Comparison of ENCODE assay signal across 9 mouse cellular contexts in the genomic region with DNA sequence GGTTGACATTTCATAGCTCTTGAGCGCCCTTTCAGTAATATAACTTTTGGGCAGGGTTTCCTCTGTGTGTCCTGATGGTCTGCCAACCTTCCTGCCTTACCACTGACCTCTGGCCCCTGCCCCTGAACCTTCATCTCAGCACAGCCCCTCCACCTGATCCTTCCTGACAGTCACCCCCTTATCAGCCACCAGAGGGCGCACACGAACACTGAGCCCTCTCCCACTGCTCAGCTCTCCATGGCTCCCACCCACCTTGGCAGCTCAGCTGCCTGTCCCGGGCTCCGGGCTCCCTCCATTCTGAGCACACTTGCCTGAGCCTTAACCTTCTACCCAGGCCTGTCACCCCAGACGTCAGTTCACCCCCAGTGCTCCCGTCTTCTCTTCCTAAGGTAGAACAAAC. TPM values are rescaled to one million over a fixed set of nuclear protein-coding genes. Genes with fewer than 3 reads are reported as not detected.
DNase-seq lines count a peak whose midpoint lies in the region; ATAC-seq and TF ChIP-seq lines count a peak whose summit lies in the region.
"Had no signal": no experiment of that assay in that cellular context is flagged by ENCODE, and none has a peak within 500 bp of the region (broad histone marks: within the 10 kb centered on the region; RNA-seq: fewer than 3 reads in every experiment).

No protein-coding gene starts in this region.

- H3K27ac ChIP-seq in forebrain, postnatal 0 days (ENCODE audit: low read depth, low read length), result no peak overlapping the region
- H3K27ac ChIP-seq in forebrain, embryonic 12.5 days, result no peak overlapping the region
- H3K27ac ChIP-seq in embryonic facial prominence, embryonic 14.5 days (replicated peaks; ENCODE audit: low read depth, low read length), result no peak overlapping the region
- no peak overlapping the region for H3K27ac ChIP-seq in kidney, embryonic 16.5 days (ENCODE audit: low read length)
- H3K27ac ChIP-seq: limb, embryonic 12.5 days had no signal

- DNase-seq in forebrain, postnatal 0 days, result peak; percentile 81
- peak; percentile 75 for DNase-seq in 3T3-L1 (ENCODE audit: low read depth, low spot score)
- DNase-seq in adrenal gland, postnatal 10 days, result peak; percentile 73
- DNase-seq in embryonic facial prominence, embryonic 14.5 days (ENCODE audit: low spot score), result peak; percentile 76
- peak; percentile 83 for DNase-seq in mesoderm, embryonic 11.5 days (ENCODE audit: low read depth, low spot score)
- DNase-seq in thymus, postnatal 10 days (ENCODE audit: low spot score in 2 of 2), result peak; percentile 52 to 76

- 0% methylated on average over 7 of the region's 7 CpGs for WGBS in forebrain, postnatal 0 days
- WGBS in forebrain, embryonic 12.5 days, result 4% methylated on average over 7 of the region's 7 CpGs
- WGBS in embryonic facial prominence, embryonic 14.5 days, result 2% methylated on average over 7 of the region's 7 CpGs
- 2% methylated on average over 7 of the region's 7 CpGs for WGBS in kidney, embryonic 16.5 days

- H3K9ac ChIP-seq in forebrain, postnatal 0 days, result no peak overlapping the region
- H3K9ac ChIP-seq in forebrain, embryonic 12.5 days, result no peak overlapping the region
- no peak overlapping the region for H3K9ac ChIP-seq in embryonic facial prominence, embryonic 14.5 days (ENCODE audit: low read depth, low read length)
- H3K9ac ChIP-seq in kidney, embryonic 16.5 days (replicated peaks; ENCODE audit: low read length), result peak overlapping the region; percentile 34; the same call in 1 of the 2 replicates
- H3K9ac ChIP-seq: limb, embryonic 12.5 days had no signal

- ATAC-seq in forebrain, postnatal 0 days, result no peak
- no peak for ATAC-seq in forebrain, embryonic 12.5 days (ENCODE audit: low FRiP score)
- no peak for ATAC-seq in embryonic facial prominence, embryonic 14.5 days (ENCODE audit: low read depth)
- no peak for ATAC-seq in kidney, embryonic 16.5 days (ENCODE audit: low FRiP score, low TSS enrichment)

- H3K36me3 ChIP-seq in forebrain, postnatal 0 days (ENCODE audit: insufficient read depth), result no peaks in the 10 kb centered on the region
- H3K36me3 ChIP-seq in forebrain, embryonic 12.5 days (replicated peaks), result no peaks in the 10 kb centered on the region
- H3K36me3 ChIP-seq in embryonic facial prominence, embryonic 14.5 days (ENCODE audit: control insufficient read depth, insufficient read depth, low read length), result no peaks in the 10 kb centered on the region
- H3K36me3 ChIP-seq in kidney, embryonic 16.5 days (ENCODE audit: insufficient read depth, low read length), result no peaks in the 10 kb centered on the region
- H3K36me3 ChIP-seq: limb, embryonic 12.5 days had no signal

- no peaks in the 10 kb centered on the region for H3K27me3 ChIP-seq in forebrain, postnatal 0 days (ENCODE audit: insufficient read depth, low read length)
- peaks cover 45% of the 10 kb centered on the region for H3K27me3 ChIP-seq in forebrain, embryonic 12.5 days
- H3K27me3 ChIP-seq in embryonic facial prominence, embryonic 14.5 days (replicated peaks; ENCODE audit: control insufficient read depth, insufficient read depth, low read length), result peaks cover 38% of the 10 kb centered on the region
- H3K27me3 ChIP-seq in kidney, embryonic 16.5 days (ENCODE audit: insufficient read depth, low read length), result peaks cover 31% of the 10 kb centered on the region

- H3K9me3 ChIP-seq in forebrain, postnatal 0 days (ENCODE audit: low read length), result no peaks in the 10 kb centered on the region
- no peaks in the 10 kb centered on the region for H3K9me3 ChIP-seq in forebrain, embryonic 12.5 days
- no peaks in the 10 kb centered on the region for H3K9me3 ChIP-seq in embryonic facial prominence, embryonic 14.5 days (ENCODE audit: control insufficient read depth, low read length)
- H3K9me3 ChIP-seq in kidney, embryonic 16.5 days (ENCODE audit: low read length), result no peaks in the 10 kb centered on the region
- H3K9me3 ChIP-seq: limb, embryonic 12.5 days had no signal

- H3K4me3 ChIP-seq in forebrain, postnatal 0 days (ENCODE audit: low read depth, low read length), result no peak overlapping the region
- no peak overlapping the region for H3K4me3 ChIP-seq in forebrain, embryonic 12.5 days (replicated peaks)
- H3K4me3 ChIP-seq in embryonic facial prominence, embryonic 14.5 days (ENCODE audit: low read depth, low read length), result no peak overlapping the region
- no peak overlapping the region for H3K4me3 ChIP-seq in kidney, embryonic 16.5 days (ENCODE audit: low read length)
- H3K4me3 ChIP-seq: limb, embryonic 12.5 days had no signal

- H3K4me2 ChIP-seq in forebrain, postnatal 0 days (ENCODE audit: low read depth), result no peak overlapping the region; the same call in 1 of the 2 replicates
- H3K4me2 ChIP-seq in forebrain, embryonic 12.5 days, result no peak overlapping the region
- peak overlapping the region; percentile 23; the same call in 1 of the 2 replicates for H3K4me2 ChIP-seq in embryonic facial prominence, embryonic 14.5 days (ENCODE audit: low read depth, low read length)
- H3K4me2 ChIP-seq in kidney, embryonic 16.5 days (replicated peaks; ENCODE audit: low read depth, low read length), result peak overlapping the region; percentile 44
- H3K4me2 ChIP-seq: limb, embryonic 12.5 days had no signal

- peaks cover 4% of the 10 kb centered on the region; the same call in 1 of the 2 replicates for H3K4me1 ChIP-seq in forebrain, postnatal 0 days (ENCODE audit: insufficient read depth)
- peaks cover 46% of the 10 kb centered on the region for H3K4me1 ChIP-seq in forebrain, embryonic 12.5 days
- peaks cover 7% of the 10 kb centered on the region for H3K4me1 ChIP-seq in embryonic facial prominence, embryonic 14.5 days (ENCODE audit: control insufficient read depth, insufficient read depth, low read length)
- peaks cover 39% of the 10 kb centered on the region for H3K4me1 ChIP-seq in kidney, embryonic 16.5 days (ENCODE audit: insufficient read depth, low read length)

- peak; percentile 94 for TF ChIP-seq CTCF in forebrain, postnatal 0 days (IDR thresholded peaks at IDR 0.05; ENCODE audit: low read depth)

RNA-seq across cellular contexts. Expression of a gene that starts 2.1 kb away (rescaled TPM):
- total RNA-seq in forebrain, postnatal 0 days (2014; rRNA removed), result 6.3 and 8.5 TPM in 2 replicates
- 5.7 and 6.4 TPM in 2 replicates for polyA plus RNA-seq in forebrain, postnatal 0 days (2015; fragmentation: Nextera tagmentation; extraction: Ambion mirVana)
- 9.7 and 11.4 TPM in 2 replicates for polyA plus RNA-seq in forebrain, embryonic 12.5 days (2016; fragmentation: Nextera tagmentation; extraction: Ambion mirVana)
- 1 to 10 TPM; 1.9 to 3.0 TPM for total RNA-seq in adrenal gland, postnatal 10 days (2021)
- 8.1 and 9.9 TPM in 2 replicates for polyA plus RNA-seq in embryonic facial prominence, embryonic 14.5 days (2014; fragmentation: Nextera tagmentation; extraction: Ambion mirVana)
- polyA plus RNA-seq in kidney, embryonic 16.5 days (2015; fragmentation: Nextera tagmentation; extraction: Ambion mirVana), result 21.9 and 22.6 TPM in 2 replicates

RNA-seq across cellular contexts. Expression of a gene that starts 3.5 kb away (rescaled TPM):
- total RNA-seq in forebrain, postnatal 0 days (2014; rRNA removed), result 189 and 229 TPM in 2 replicates
- polyA plus RNA-seq in forebrain, postnatal 0 days (2015; fragmentation: Nextera tagmentation; extraction: Ambion mirVana), result 110 and 130 TPM in 2 replicates
- 84.1 and 98.7 TPM in 2 replicates for polyA plus RNA-seq in forebrain, embryonic 12.5 days (2016; fragmentation: Nextera tagmentation; extraction: Ambion mirVana)
- 10 to 100 TPM; 39.2 to 48.9 TPM for total RNA-seq in adrenal gland, postnatal 10 days (2021)
- 48.4 and 56.3 TPM in 2 replicates for polyA plus RNA-seq in embryonic facial prominence, embryonic 14.5 days (2014; fragmentation: Nextera tagmentation; extraction: Ambion mirVana)
- 62.9 and 63.9 TPM in 2 replicates for polyA plus RNA-seq in kidney, embryonic 16.5 days (2015; fragmentation: Nextera tagmentation; extraction: Ambion mirVana)

RNA-seq across cellular contexts. Expression of a gene that starts 22.5 kb away (rescaled TPM):
- 43.3 and 44.6 TPM in 2 replicates for total RNA-seq in forebrain, postnatal 0 days (2014; rRNA removed)
- polyA plus RNA-seq in forebrain, postnatal 0 days (2015; fragmentation: Nextera tagmentation; extraction: Ambion mirVana), result 22.8 and 24.8 TPM in 2 replicates
- polyA plus RNA-seq in forebrain, embryonic 12.5 days (2016; fragmentation: Nextera tagmentation; extraction: Ambion mirVana), result 31.1 and 33.3 TPM in 2 replicates
- total RNA-seq in adrenal gland, postnatal 10 days (2021), result 10 to 100 TPM; 79.8 to 83.8 TPM
- 56.0 and 61.4 TPM in 2 replicates for polyA plus RNA-seq in embryonic facial prominence, embryonic 14.5 days (2014; fragmentation: Nextera tagmentation; extraction: Ambion mirVana)
- 88.6 and 88.7 TPM in 2 replicates for polyA plus RNA-seq in kidney, embryonic 16.5 days (2015; fragmentation: Nextera tagmentation; extraction: Ambion mirVana)

RNA-seq across cellular contexts. Expression of a gene that starts 22.5 kb away (rescaled TPM):
- total RNA-seq in forebrain, postnatal 0 days (2014; rRNA removed), result 90.2 and 94.9 TPM in 2 replicates
- 134 and 148 TPM in 2 replicates for polyA plus RNA-seq in forebrain, postnatal 0 days (2015; fragmentation: Nextera tagmentation; extraction: Ambion mirVana)
- 136 and 138 TPM in 2 replicates for polyA plus RNA-seq in forebrain, embryonic 12.5 days (2016; fragmentation: Nextera tagmentation; extraction: Ambion mirVana)
- 100 to 1,000 TPM; 109 to 111 TPM for total RNA-seq in adrenal gland, postnatal 10 days (2021)
- 196 and 206 TPM in 2 replicates for polyA plus RNA-seq in embryonic facial prominence, embryonic 14.5 days (2014; fragmentation: Nextera tagmentation; extraction: Ambion mirVana)
- polyA plus RNA-seq in kidney, embryonic 16.5 days (2015; fragmentation: Nextera tagmentation; extraction: Ambion mirVana), result 218 and 238 TPM in 2 replicates

RNA-seq across cellular contexts. Expression of a gene that starts 31.6 kb away (rescaled TPM):
- total RNA-seq in forebrain, postnatal 0 days (2014; rRNA removed), result 24.2 and 43.4 TPM in 2 replicates
- 19.9 and 24.2 TPM in 2 replicates for polyA plus RNA-seq in forebrain, postnatal 0 days (2015; fragmentation: Nextera tagmentation; extraction: Ambion mirVana)
- 60.8 and 61.8 TPM in 2 replicates for polyA plus RNA-seq in forebrain, embryonic 12.5 days (2016; fragmentation: Nextera tagmentation; extraction: Ambion mirVana)
- 10 to 100 TPM; 29.4 to 35.4 TPM for total RNA-seq in adrenal gland, postnatal 10 days (2021)
- 27.0 and 27.5 TPM in 2 replicates for polyA plus RNA-seq in embryonic facial prominence, embryonic 14.5 days (2014; fragmentation: Nextera tagmentation; extraction: Ambion mirVana)
- polyA plus RNA-seq in kidney, embryonic 16.5 days (2015; fragmentation: Nextera tagmentation; extraction: Ambion mirVana), result 42.3 and 43.2 TPM in 2 replicates

Comparison
In these comparisons a context has a peak if more than half of its experiments do, and no peak if none do; other contexts are left out.
1. H3K4me2 ChIP-seq: peak in embryonic facial prominence, embryonic 14.5 days (single experiment) and kidney, embryonic 16.5 days (single experiment); none in forebrain, postnatal 0 days (single experiment) and forebrain, embryonic 12.5 days (single experiment).
2. Peak in every context shown above with its lines, with median percentiles within 50 percentile points of each other: DNase-seq.